8 mouse cellular contexts compared by ENCODE assay signal in genomic region chr3:89225918-89226317, GRCm38 (mm10). TPM values are rescaled to one million over a fixed set of nuclear protein-coding genes. Genes with fewer than 3 reads are reported as not detected.
DNase-seq lines count a peak whose midpoint lies in the region; ATAC-seq lines count a peak whose summit lies in the region.

No protein-coding gene starts in this region.

- peak overlapping the region; percentile 77 for H3K4me2 ChIP-seq in forebrain, embryonic 13.5 days
- peak overlapping the region; percentile 93 for H3K4me2 ChIP-seq in midbrain, embryonic 12.5 days (replicated peaks)

- WGBS in forebrain, embryonic 13.5 days, result 0% methylated on average over 4 of the region's 4 CpGs
- WGBS in midbrain, embryonic 12.5 days, result 11% methylated on average over 4 of the region's 4 CpGs

- peak overlapping the region; percentile 70 for H3K4me3 ChIP-seq in forebrain, embryonic 13.5 days
- peak overlapping the region; percentile 77 for H3K4me3 ChIP-seq in midbrain, embryonic 12.5 days

- peak overlapping the region; percentile 87 for H3K9ac ChIP-seq in forebrain, embryonic 13.5 days
- H3K9ac ChIP-seq in midbrain, embryonic 12.5 days (replicated peaks), result peak overlapping the region; percentile 93

- no peaks in the 10 kb centered on the region for H3K9me3 ChIP-seq in forebrain, embryonic 13.5 days (replicated peaks)
- no peaks in the 10 kb centered on the region for H3K9me3 ChIP-seq in midbrain, embryonic 12.5 days

- H3K4me1 ChIP-seq in forebrain, embryonic 13.5 days, result peaks cover 72% of the 10 kb centered on the region
- peaks cover 71% of the 10 kb centered on the region for H3K4me1 ChIP-seq in midbrain, embryonic 12.5 days

- DNase-seq in frontal cortex, postnatal 14 days (ENCODE audit: low spot score in 2 of 2), result no peak
- DNase-seq in ES-CJ7 (ENCODE audit: low read depth, low spot score) (peak; percentile 96), liver (no peak)
- DNase-seq in cerebellum, postnatal 10 days, result no peak
- no peak for DNase-seq in thymus, adult 18-20 months

- peak overlapping the region; percentile 95 for H3K27ac ChIP-seq in forebrain, embryonic 13.5 days
- peak overlapping the region; percentile 98 for H3K27ac ChIP-seq in midbrain, embryonic 12.5 days (replicated peaks)

- ATAC-seq in frontal cortex, adult (ENCODE audit: low TSS enrichment), result 0 out of 2 replicates have a peak, but pooled peaks have one; percentile 4
- ATAC-seq in forebrain, embryonic 13.5 days, result peak; percentile 69
- peak; percentile 80 for ATAC-seq in midbrain, embryonic 12.5 days (ENCODE audit: low FRiP score, low read depth)

- H3K36me3 ChIP-seq in forebrain, embryonic 13.5 days (ENCODE audit: poor library complexity, severe bottlenecking), result peaks cover 40% of the 10 kb centered on the region
- peaks cover 35% of the 10 kb centered on the region for H3K36me3 ChIP-seq in midbrain, embryonic 12.5 days

- no peaks in the 10 kb centered on the region for H3K27me3 ChIP-seq in forebrain, embryonic 13.5 days
- no peaks in the 10 kb centered on the region for H3K27me3 ChIP-seq in midbrain, embryonic 12.5 days

RNA-seq across cellular contexts. Expression of gene Mtx1, which starts 1.0 kb away (rescaled TPM):
- 196 and 201 TPM in 2 replicates for polyA plus RNA-seq in forebrain, embryonic 13.5 days (2015; fragmentation: Nextera tagmentation; extraction: Ambion mirVana)
- polyA plus RNA-seq in midbrain, embryonic 12.5 days (2016; fragmentation: Nextera tagmentation; extraction: Ambion mirVana), result 183 and 185 TPM in 2 replicates

RNA-seq across cellular contexts. Expression of gene Muc1, which starts 2.9 kb away (rescaled TPM):
- 2.8 and 3.1 TPM in 2 replicates for polyA plus RNA-seq in forebrain, embryonic 13.5 days (2015; fragmentation: Nextera tagmentation; extraction: Ambion mirVana)
- 3.8 and 5.2 TPM in 2 replicates for polyA plus RNA-seq in midbrain, embryonic 12.5 days (2016; fragmentation: Nextera tagmentation; extraction: Ambion mirVana)

RNA-seq across cellular contexts. Expression of gene Thbs3, which starts 10.9 kb away (rescaled TPM):
- polyA plus RNA-seq in forebrain, embryonic 13.5 days (2015; fragmentation: Nextera tagmentation; extraction: Ambion mirVana), result 79.2 and 96.1 TPM in 2 replicates
- 105 and 107 TPM in 2 replicates for polyA plus RNA-seq in midbrain, embryonic 12.5 days (2016; fragmentation: Nextera tagmentation; extraction: Ambion mirVana)

RNA-seq across cellular contexts. Expression of gene Krtcap2, which starts 19.8 kb away (rescaled TPM):
- 221 and 237 TPM in 2 replicates for polyA plus RNA-seq in forebrain, embryonic 13.5 days (2015; fragmentation: Nextera tagmentation; extraction: Ambion mirVana)
- polyA plus RNA-seq in midbrain, embryonic 12.5 days (2016; fragmentation: Nextera tagmentation; extraction: Ambion mirVana), result 253 and 255 TPM in 2 replicates

RNA-seq across cellular contexts. Expression of gene Trim46, which starts 20.2 kb away (rescaled TPM):
- polyA plus RNA-seq in forebrain, embryonic 13.5 days (2015; fragmentation: Nextera tagmentation; extraction: Ambion mirVana), result 36.6 and 43.2 TPM in 2 replicates
- 25.1 and 25.5 TPM in 2 replicates for polyA plus RNA-seq in midbrain, embryonic 12.5 days (2016; fragmentation: Nextera tagmentation; extraction: Ambion mirVana)

Comparison
In these comparisons a context has a peak if more than half of its experiments do, and no peak if none do; other contexts are left out.
1. ATAC-seq: peak in every context shown above with its lines; median percentile 80 in midbrain, embryonic 12.5 days; 69 in forebrain, embryonic 13.5 days; 4 in frontal cortex, adult.